Mouse (Mus musculus): ENCODE data around the gene Echdc2.

Echdc2 gene

DNA sequence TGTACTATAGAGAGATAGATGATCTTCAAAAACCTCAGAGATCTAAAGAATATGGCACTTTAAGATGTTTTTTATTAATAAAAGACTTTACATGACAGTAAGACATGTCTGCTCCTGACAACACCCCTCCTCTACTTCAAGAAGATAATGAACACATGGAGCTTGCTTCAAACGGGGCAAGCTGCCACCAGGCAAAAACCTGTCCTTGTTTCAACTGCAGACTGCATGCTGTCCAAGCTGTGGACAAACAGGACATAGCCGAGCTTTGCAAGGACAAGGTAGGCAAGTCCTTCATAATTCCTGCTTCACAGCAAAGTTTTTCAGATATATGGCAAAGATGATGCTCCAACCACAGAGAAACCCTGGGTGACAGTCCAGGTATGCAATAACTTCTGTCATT, 34.0 kb downstream of the Echdc2 start:
- no peak for DNase-seq (ENCODE audit: low spot score in 2 of 2)

DNA sequence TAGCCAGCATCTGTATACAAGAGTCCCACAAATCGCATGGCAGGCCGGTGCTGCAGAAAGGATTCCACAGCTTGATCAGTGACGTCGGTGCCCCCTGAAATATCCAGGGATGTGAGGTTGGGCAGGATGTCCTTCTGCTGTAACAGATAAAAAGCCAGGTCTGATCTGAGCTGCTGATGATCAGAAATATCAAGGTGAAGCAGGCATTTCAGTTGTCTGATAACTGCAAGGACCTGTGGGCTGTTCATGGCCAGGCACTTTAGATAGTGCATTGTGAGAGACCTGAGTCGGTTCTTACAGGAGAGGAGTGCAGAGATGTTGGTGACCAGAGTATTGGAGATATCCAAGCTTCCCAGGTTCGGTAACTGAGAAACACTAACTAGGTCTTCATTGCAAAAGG, 39.4 kb downstream of the Echdc2 start:
- DNase-seq (ENCODE audit: low spot score in 2 of 2): no peak

DNA sequence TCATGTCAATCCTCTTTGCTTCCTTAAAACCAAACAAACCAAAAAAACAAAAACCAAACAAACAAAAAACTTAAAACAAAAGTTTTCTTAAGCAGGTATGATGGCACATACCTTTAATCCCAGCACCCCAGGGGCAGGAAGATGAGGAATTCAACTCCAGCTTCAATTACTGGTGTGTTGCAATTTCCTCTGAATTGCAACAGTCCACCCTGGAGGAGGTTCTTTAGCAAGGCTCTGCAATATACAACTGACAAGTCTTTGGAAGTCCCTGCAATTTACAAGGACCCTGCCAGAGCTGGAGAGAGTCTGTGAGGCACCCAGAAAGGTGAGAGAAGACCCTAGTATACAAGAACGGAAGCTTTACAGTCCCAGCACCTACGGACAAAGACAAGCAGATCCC, 47.8 kb downstream of the Echdc2 start:
- no peak for DNase-seq (ENCODE audit: low spot score in 2 of 2)

DNA sequence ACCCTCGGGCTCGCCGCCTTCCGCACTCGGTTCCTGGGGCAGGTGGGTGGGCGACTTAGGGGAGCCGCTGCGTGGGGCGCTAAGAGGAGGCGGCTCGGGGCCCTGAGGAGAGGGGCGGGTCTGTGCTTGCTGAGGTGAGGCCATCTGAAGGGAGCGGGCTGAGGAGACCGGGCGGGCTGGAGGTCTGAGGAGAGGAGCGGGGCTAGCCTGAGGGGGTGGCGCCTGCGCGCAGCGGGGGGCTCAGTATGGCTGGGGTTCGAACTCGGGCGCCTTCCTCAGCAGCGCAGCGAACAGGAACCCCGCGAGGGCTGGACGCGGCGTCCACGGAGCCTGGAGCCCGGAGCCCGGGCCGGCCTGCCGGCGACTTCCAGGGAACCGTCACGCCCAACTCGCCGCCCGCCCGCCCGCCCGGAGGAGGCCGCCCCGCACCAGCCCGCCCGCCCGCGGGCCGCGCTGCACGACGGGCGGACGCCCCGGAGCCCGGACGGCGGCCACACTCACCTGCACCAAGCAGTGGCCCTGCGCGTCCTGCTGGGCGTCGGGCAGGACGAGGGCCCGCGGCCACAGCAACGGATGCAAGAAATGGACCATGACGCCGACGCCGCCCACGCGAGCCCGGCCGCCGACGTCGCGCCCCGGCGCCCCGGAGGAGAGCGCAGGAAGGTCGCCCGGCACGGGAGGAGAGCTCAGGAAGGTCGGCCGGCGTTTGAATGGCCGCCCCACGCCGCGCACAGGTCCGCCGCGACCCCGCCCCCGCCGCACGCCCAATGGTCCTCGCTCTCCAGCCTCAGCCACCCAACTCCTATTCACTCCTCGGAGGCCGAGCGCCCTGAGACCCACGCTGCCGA, 52.3 kb downstream of the Echdc2 start, which contains the start of gene Zyg11a:
Zyg11a (minus strand) TSS at position 717 of the 848 bp plus-strand sequence.
- peak in 1 of 2 experiments; percentile 4 for DNase-seq (ENCODE audit: low spot score in 2 of 2)

DNA sequence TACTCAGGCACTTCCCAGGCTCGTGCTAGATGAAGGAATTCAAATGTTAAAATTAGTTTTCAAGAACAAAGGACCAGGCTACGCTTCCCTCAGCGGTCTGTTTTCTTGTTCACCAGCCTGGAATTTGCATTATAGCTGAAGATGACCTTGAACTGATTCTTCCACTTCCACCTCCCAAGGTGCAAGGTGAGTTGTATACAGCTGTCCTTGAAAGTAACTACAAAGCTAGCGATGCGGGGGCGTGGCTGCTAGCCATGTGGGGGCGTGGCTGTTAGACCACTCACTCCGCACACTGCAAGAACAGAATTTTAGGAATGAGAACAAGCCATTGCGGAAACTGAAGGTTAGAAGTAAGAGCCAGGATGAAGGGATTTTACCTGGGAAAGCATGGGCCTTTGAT, 53.8 kb downstream of the Echdc2 start:
- no peak for DNase-seq (ENCODE audit: low spot score in 2 of 2)

DNA sequence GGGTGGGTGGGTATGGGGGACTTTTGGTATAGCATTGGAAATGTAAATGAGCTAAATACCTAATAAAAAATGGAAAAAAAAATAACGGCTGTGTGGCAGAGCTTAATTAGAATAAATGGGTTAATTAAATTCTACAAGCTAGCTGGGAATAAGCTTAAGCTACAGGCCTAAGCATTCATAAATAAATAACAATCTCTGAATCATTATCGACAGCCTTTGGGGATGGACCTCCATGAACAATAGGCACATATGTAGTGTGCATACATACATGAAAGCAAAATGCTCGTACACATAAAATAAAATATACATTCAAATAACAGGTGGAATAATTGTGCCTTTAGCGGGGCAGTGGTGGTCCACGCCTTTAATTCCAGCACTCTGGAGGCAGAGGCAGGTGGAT, 57.3 kb downstream of the Echdc2 start:
- DNase-seq (ENCODE audit: low spot score in 2 of 2): no peak

DNA sequence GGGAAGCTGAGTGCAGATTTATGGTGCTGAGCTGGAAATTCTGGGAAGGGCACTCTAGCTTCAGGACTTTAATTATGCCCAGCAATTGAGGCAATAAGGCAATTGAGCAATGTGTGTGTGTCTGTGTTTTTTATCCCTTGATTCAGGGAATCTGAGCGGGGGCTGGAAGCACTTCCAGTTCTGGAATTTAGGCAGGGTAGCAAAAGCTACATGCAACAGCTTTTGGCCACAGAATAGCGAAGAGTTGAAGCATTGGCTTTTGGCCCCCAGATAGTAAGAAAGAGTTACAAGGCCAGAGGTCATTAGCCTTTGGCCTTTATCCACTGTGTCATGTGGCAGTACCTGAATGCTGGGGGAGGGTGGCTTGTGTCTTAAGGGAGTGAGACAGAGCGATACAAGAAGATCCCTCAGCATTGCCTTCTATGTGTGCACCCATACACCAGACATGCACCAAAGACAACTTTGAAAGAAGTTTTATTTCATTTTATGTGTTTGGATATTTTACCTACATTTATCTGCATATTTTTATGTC, 60.2 kb downstream of the Echdc2 start:
- no peak for DNase-seq (ENCODE audit: low spot score in 2 of 2)
